Mouse (Mus musculus) kidney, adult 2 months (tissue): ENCODE results near the gene Bst2. TPM values are rescaled to one million over a fixed set of nuclear protein-coding genes. Genes with fewer than 3 reads are reported as not detected.

ENCODE experiments used
- DNase-seq: peaks from one replicate; pipeline ENCODE4 v3.0.0; 2021
- H3K27ac ChIP-seq: fragments of 200-500 bp; 2 replicates; pipeline ENCODE4 v1.5.1; 2012; ENCODE audit warnings: low read depth, low read length, control low read depth, inconsistent platforms; ENCODE audit not compliant: insufficient read depth
- H3K27me3 ChIP-seq: fragments of 200-500 bp; replicated peaks from 2 replicates; pipeline ENCODE4 v1.6.1; 2012; ENCODE audit warnings: mild to moderate bottlenecking, moderate library complexity, low read length, inconsistent platforms; ENCODE audit not compliant: control insufficient read depth, insufficient read depth
- H3K36me3 ChIP-seq: fragments of 200-500 bp; 2 replicates; pipeline ENCODE4 v1.6.1; 2012; ENCODE audit warnings: mild to moderate bottlenecking, moderate library complexity, low read length, inconsistent platforms; ENCODE audit not compliant: control insufficient read depth, insufficient read depth
- H3K4me1 ChIP-seq: fragments of 200-500 bp; 2 replicates; pipeline ENCODE4 v1.6.1; 2011; ENCODE audit warnings: low read length; ENCODE audit not compliant: control insufficient read depth, insufficient read depth
- H3K4me3 ChIP-seq: fragments of 200-500 bp; 2 replicates; pipeline ENCODE4 v1.5.1; 2011; ENCODE audit warnings: mild to moderate bottlenecking, low read depth, low read length, control low read depth; ENCODE audit not compliant: insufficient read depth
- CTCF ChIP-seq: fragments of 200-500 bp; conservative IDR thresholded peaks from 2 replicates; pipeline ENCODE4 v1.5.1; 2011; ENCODE audit warnings: low read depth, mild to moderate bottlenecking, control low read depth, low read length, moderate library complexity, mixed read lengths; ENCODE audit not compliant: insufficient read depth, insufficient read length
- POLR2A ChIP-seq: fragments of 200-500 bp; IDR thresholded peaks from one replicate; pipeline ENCODE4 v1.6.1; 2011; ENCODE audit warnings: low read depth, low read length, control low read depth
- WGBS: fragments of 180-500 bp; shearing (Covaris S2); methylation state at CpG from one replicate; pipeline ENCODE4 v1.1.7; 2018; 5-methylcytosine and 5-hydroxymethylcytosine counted together
- polyA plus RNA-seq: library from polyadenylated mRNA; depleted of rRNA; stranded (reverse); fragments of >200 nt; gene quantifications from 2 replicates; pipeline ENCODE4 v1.2.3, GENCODE M21; 2012

Bst2 gene
- polyA plus RNA-seq, 1 experiment, result 184 TPM

- DNase-seq, result no peak
- Histone ChIP-seq H3K4me1 (peaks cover 2% of the 10 kb centered on the region; the same call in 1 of the 2 replicates), H3K27ac (no peak overlapping the region), H3K36me3 (no peaks in the 10 kb centered on the region), H3K27me3 (no peaks in the 10 kb centered on the region), H3K4me3 (no peak overlapping the region)
- TF ChIP-seq CTCF (no peak), POLR2A (no peak)
- 85% methylated on average over 3 of the region's 3 CpGs for WGBS
These were observed 22.8 kb upstream of the Bst2 start for GRCm38 (mm10) chr8:71560071-71560470.

GRCm38 (mm10) chr8:71558958-71559690 is 21.9 kb upstream of the Bst2 start:
- Histone ChIP-seq H3K4me3 (peak overlapping the region; percentile 62), H3K36me3 (no peaks in the 10 kb centered on the region), H3K27me3 (no peaks in the 10 kb centered on the region), H3K4me1 (peaks cover 2% of the 10 kb centered on the region; the same call in 1 of the 2 replicates), H3K27ac (0 out of 2 replicates have a peak overlapping the region, but pooled peaks have one; percentile 6)
- WGBS, result 5% methylated on average over 24 of the region's 24 CpGs
- peak; percentile 88 for DNase-seq
- TF ChIP-seq POLR2A, result no peak
- TF ChIP-seq CTCF, result no peak

GRCm38 (mm10) chr8:71558071-71558957 is 21.1 kb upstream of the Bst2 start, which contains the start of gene Tmem221:
Tmem221 (minus strand) TSS chr8:71558871.
- no peak for DNase-seq
- WGBS, result 6% methylated on average over 70 of the region's 70 CpGs
- Histone ChIP-seq H3K27me3 (no peaks in the 10 kb centered on the region), H3K27ac (0 out of 2 replicates have a peak within 1 kb of the TSS, but pooled peaks have one; percentile 15), H3K4me1 (peaks cover 2% of the 10 kb centered on the region; the same call in 1 of the 2 replicates), H3K36me3 (no peaks in the 10 kb centered on the region), H3K4me3 (peak within 1 kb of the TSS; percentile 62)
- no peak for TF ChIP-seq CTCF
- TF ChIP-seq POLR2A, result no peak

GRCm38 (mm10) chr8:71554644-71555043 is 17.4 kb upstream of the Bst2 start:
- Histone ChIP-seq H3K4me3 (no peak overlapping the region), H3K27me3 (no peaks in the 10 kb centered on the region), H3K36me3 (no peaks in the 10 kb centered on the region), H3K4me1 (no peaks in the 10 kb centered on the region), H3K27ac (no peak overlapping the region)
- no peak for DNase-seq
- WGBS, result 86% methylated on average over 2 of the region's 2 CpGs
- TF ChIP-seq CTCF (no peak), POLR2A (no peak)

GRCm38 (mm10) chr8:71554001-71554400 is 16.7 kb upstream of the Bst2 start:
- Histone ChIP-seq H3K27ac (no peak overlapping the region), H3K36me3 (no peaks in the 10 kb centered on the region), H3K4me3 (no peak overlapping the region), H3K4me1 (no peaks in the 10 kb centered on the region), H3K27me3 (no peaks in the 10 kb centered on the region)
- DNase-seq, result no peak
- WGBS, result 81% methylated on average over 6 of the region's 6 CpGs
- TF ChIP-seq POLR2A (no peak), CTCF (no peak)

- peak; percentile 32 for DNase-seq
- Histone ChIP-seq H3K27me3 (no peaks in the 10 kb centered on the region), H3K36me3 (no peaks in the 10 kb centered on the region; the same call in 1 of the 2 replicates), H3K4me3 (no peak overlapping the region), H3K27ac (peak overlapping the region; percentile 61; the same call in 1 of the 2 replicates), H3K4me1 (no peaks in the 10 kb centered on the region)
- TF ChIP-seq POLR2A (no peak), CTCF (no peak)
- WGBS, result 35% methylated on average over 6 of the region's 6 CpGs
These were observed 15.5 kb upstream of the Bst2 start for GRCm38 (mm10) chr8:71552770-71553169.

- 70% methylated on average over 7 of the region's 7 CpGs for WGBS
- no peak for DNase-seq
- Histone ChIP-seq H3K4me3 (no peak overlapping the region), H3K27me3 (no peaks in the 10 kb centered on the region), H3K36me3 (no peaks in the 10 kb centered on the region; the same call in none of the 2 replicates), H3K4me1 (no peaks in the 10 kb centered on the region), H3K27ac (no peak overlapping the region)
- TF ChIP-seq CTCF, result no peak
- no peak for TF ChIP-seq POLR2A
These were observed 13.5 kb upstream of the Bst2 start for GRCm38 (mm10) chr8:71550754-71551153.
